Mouse (Mus musculus): ENCODE measurements around the gene Mcpt4.

DNA sequence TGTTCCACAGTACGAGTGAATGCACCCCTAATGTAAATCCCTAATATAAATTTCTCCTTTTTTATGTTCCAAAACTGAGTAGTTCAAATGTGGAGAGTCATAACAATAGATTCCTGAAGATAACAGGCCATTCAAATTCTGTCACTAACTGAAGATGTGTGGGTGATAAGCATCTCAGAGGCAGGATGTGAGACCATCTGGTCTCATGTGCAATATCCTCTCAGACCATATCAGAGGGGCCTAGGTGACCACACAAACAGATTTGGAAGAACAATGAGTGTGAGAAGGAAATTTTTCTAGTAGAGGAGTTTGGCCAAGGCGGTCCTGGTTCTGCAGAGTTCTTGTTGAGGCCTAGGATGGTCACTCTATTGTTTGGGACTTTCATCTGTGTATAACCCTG, 31.2 kb upstream of the Mcpt4 start:
- TF ChIP-seq USF1 (IDR thresholded peaks at IDR 0.05; ENCODE audit: low read depth) = no peak
- no peak for TF ChIP-seq TCF3 (IDR thresholded peaks at IDR 0.05; ENCODE audit: insufficient read length, low read depth)
